8 mouse cellular contexts compared by ENCODE assay signal in the genomic region with DNA sequence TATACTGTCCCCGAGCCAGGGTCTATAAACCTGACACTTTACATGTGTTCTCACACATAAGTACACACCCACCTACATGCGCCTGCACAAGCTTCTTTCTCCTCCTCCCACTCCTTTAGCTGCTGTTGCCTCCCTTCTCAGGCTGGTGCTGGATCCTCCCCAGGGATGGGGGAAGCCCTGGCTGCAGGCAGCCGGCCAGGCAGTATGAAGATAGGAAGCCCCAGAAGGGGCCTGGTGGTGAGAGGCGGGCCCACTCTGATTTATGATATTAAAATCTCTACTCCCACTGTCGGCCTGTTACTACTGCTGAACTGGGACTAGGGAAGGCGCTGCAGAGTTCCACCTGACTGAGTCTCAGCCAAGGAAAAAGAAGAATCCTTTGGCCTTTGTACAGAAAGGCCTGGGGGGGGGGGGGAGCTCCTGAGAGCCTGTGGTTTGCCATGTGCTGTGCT. TPM values are rescaled to one million over a fixed set of nuclear protein-coding genes. Genes with fewer than 3 reads are reported as not detected.
DNase-seq lines count a peak whose midpoint lies in the region; ATAC-seq and TF ChIP-seq lines count a peak whose summit lies in the region.

No protein-coding gene starts in this region.

- peak; percentile 48 for ATAC-seq in lung, embryonic 14.5 days (ENCODE audit: insufficient read depth)
- ATAC-seq in liver, embryonic 12.5 days, result peak; percentile 2; the same call in 1 of the 2 replicates
- peak; percentile 31 for ATAC-seq in stomach, embryonic 16.5 days (ENCODE audit: insufficient read depth, low FRiP score)
- ATAC-seq in megakaryocyte-erythroid progenitor cell, adult 5-6 weeks (replicated peaks; ENCODE audit: low FRiP score, low TSS enrichment, poor library complexity, severe bottlenecking), result no peak

- peak overlapping the region; percentile 100 for H3K4me2 ChIP-seq in lung, embryonic 14.5 days
- H3K4me2 ChIP-seq in liver, embryonic 12.5 days, result peak overlapping the region; percentile 95
- H3K4me2 ChIP-seq in stomach, embryonic 16.5 days (ENCODE audit: low read depth, low read length), result peak overlapping the region; percentile 88

- H3K4me1 ChIP-seq in lung, embryonic 14.5 days (ENCODE audit: insufficient read depth), result peaks cover 17% of the 10 kb centered on the region
- peaks cover 93% of the 10 kb centered on the region for H3K4me1 ChIP-seq in liver, embryonic 12.5 days
- peaks cover 41% of the 10 kb centered on the region for H3K4me1 ChIP-seq in stomach, embryonic 16.5 days (ENCODE audit: control insufficient read depth, insufficient read depth, low read length)

- no peak for TF ChIP-seq CTCF in lung, embryonic 14.5 days (IDR thresholded peaks at IDR 0.05; ENCODE audit: low read depth)

- H3K27ac ChIP-seq in lung, embryonic 14.5 days (ENCODE audit: low read depth), result peak overlapping the region; percentile 80
- H3K27ac ChIP-seq in liver, embryonic 12.5 days, result peak overlapping the region; percentile 99
- H3K27ac ChIP-seq in stomach, embryonic 16.5 days (ENCODE audit: low read length), result peak overlapping the region; percentile 93

- peak overlapping the region; percentile 57 for H3K4me3 ChIP-seq in lung, embryonic 14.5 days (ENCODE audit: low read depth, low read length)
- peak overlapping the region; percentile 80 for H3K4me3 ChIP-seq in liver, embryonic 12.5 days
- peak overlapping the region; percentile 62 for H3K4me3 ChIP-seq in stomach, embryonic 16.5 days (replicated peaks; ENCODE audit: low read length)

- 18% methylated on average over 6 of the region's 6 CpGs for WGBS in lung, embryonic 14.5 days
- 22% methylated on average over 6 of the region's 6 CpGs for WGBS in liver, embryonic 12.5 days (ENCODE audit: insufficient replicate concordance)
- 7% methylated on average over 6 of the region's 6 CpGs for WGBS in stomach, embryonic 16.5 days

- peak overlapping the region; percentile 69; the same call in 1 of the 2 replicates for H3K9ac ChIP-seq in lung, embryonic 14.5 days
- peak overlapping the region; percentile 93 for H3K9ac ChIP-seq in liver, embryonic 12.5 days
- H3K9ac ChIP-seq in stomach, embryonic 16.5 days (ENCODE audit: low read length), result peak overlapping the region; percentile 83

- H3K27me3 ChIP-seq in lung, embryonic 14.5 days (ENCODE audit: insufficient read depth, low read length), result peaks cover 27% of the 10 kb centered on the region
- H3K27me3 ChIP-seq in liver, embryonic 12.5 days (replicated peaks), result peaks cover 29% of the 10 kb centered on the region
- peaks cover 8% of the 10 kb centered on the region for H3K27me3 ChIP-seq in stomach, embryonic 16.5 days (ENCODE audit: control insufficient read depth, insufficient read depth, low read length)

- peaks cover 18% of the 10 kb centered on the region for H3K36me3 ChIP-seq in lung, embryonic 14.5 days (ENCODE audit: insufficient read depth)
- H3K36me3 ChIP-seq in liver, embryonic 12.5 days, result peaks cover 38% of the 10 kb centered on the region
- peaks cover 9% of the 10 kb centered on the region; the same call in 1 of the 2 replicates for H3K36me3 ChIP-seq in stomach, embryonic 16.5 days (ENCODE audit: control insufficient read depth, insufficient read depth, low read length)

- DNase-seq in lung, embryonic 14.5 days, result peak; percentile 83
- DNase-seq in lung, postnatal 36 days, result no peak
- peak; percentile 39 to 40 for DNase-seq in heart, adult 9 months (ENCODE audit: low spot score in 2 of 2)
- peak; percentile 72 for DNase-seq in kidney, postnatal 14 days
- no peak for DNase-seq in gastrocnemius, postnatal 25 days

- H3K9me3 ChIP-seq in lung, embryonic 14.5 days (ENCODE audit: low read depth, low read length), result no peaks in the 10 kb centered on the region
- no peaks in the 10 kb centered on the region for H3K9me3 ChIP-seq in liver, embryonic 12.5 days (replicated peaks)
- H3K9me3 ChIP-seq in stomach, embryonic 16.5 days (replicated peaks; ENCODE audit: control insufficient read depth, low read length), result no peaks in the 10 kb centered on the region

RNA-seq across cellular contexts. Expression of gene Wnk4, which starts 1.1 kb away (rescaled TPM):
- 5.3 and 5.8 TPM in 2 replicates for polyA plus RNA-seq in lung, embryonic 14.5 days (2014; fragmentation: Nextera tagmentation; extraction: Ambion mirVana)
- polyA plus RNA-seq in liver, embryonic 12.5 days (2016; fragmentation: Nextera tagmentation; extraction: Ambion mirVana), result 11.3 and 12.3 TPM in 2 replicates
- polyA plus RNA-seq in stomach, embryonic 16.5 days (2015; fragmentation: Nextera tagmentation; extraction: Ambion mirVana), result 23.5 and 28.0 TPM in 2 replicates
- total RNA-seq in megakaryocyte-erythroid progenitor cell, adult 5-6 weeks (2014; fragmentation: Nextera tagmentation), result 0.25 and 1.4 TPM in 2 replicates
- 0.05 and 0.30 TPM in 2 replicates for total RNA-seq in megakaryocyte-erythroid progenitor cell, adult 5-6 weeks (2017)
- total RNA-seq in gastrocnemius, postnatal 25 days (2021), result under 1 TPM in 1 of 2 experiments, not detected in 1; 0.48 TPM

RNA-seq across cellular contexts. Expression of gene Vps25, which starts 5.8 kb away (rescaled TPM):
- polyA plus RNA-seq in lung, embryonic 14.5 days (2014; fragmentation: Nextera tagmentation; extraction: Ambion mirVana), result 132 and 139 TPM in 2 replicates
- 106 TPM in 2 replicates for polyA plus RNA-seq in liver, embryonic 12.5 days (2016; fragmentation: Nextera tagmentation; extraction: Ambion mirVana)
- 133 and 141 TPM in 2 replicates for polyA plus RNA-seq in stomach, embryonic 16.5 days (2015; fragmentation: Nextera tagmentation; extraction: Ambion mirVana)
- 112 and 137 TPM in 2 replicates for total RNA-seq in megakaryocyte-erythroid progenitor cell, adult 5-6 weeks (2014; fragmentation: Nextera tagmentation)
- total RNA-seq in megakaryocyte-erythroid progenitor cell, adult 5-6 weeks (2017), result 44.7 and 71.5 TPM in 2 replicates
- total RNA-seq in gastrocnemius, postnatal 25 days (2021), result 10 to 100 TPM; 31.8 to 36.4 TPM

RNA-seq across cellular contexts. Expression of gene Ramp2, which starts 13.5 kb away (rescaled TPM):
- polyA plus RNA-seq in lung, embryonic 14.5 days (2014; fragmentation: Nextera tagmentation; extraction: Ambion mirVana), result 271 and 276 TPM in 2 replicates
- polyA plus RNA-seq in liver, embryonic 12.5 days (2016; fragmentation: Nextera tagmentation; extraction: Ambion mirVana), result 32.6 and 33.5 TPM in 2 replicates
- polyA plus RNA-seq in stomach, embryonic 16.5 days (2015; fragmentation: Nextera tagmentation; extraction: Ambion mirVana), result 95.8 and 106 TPM in 2 replicates
- not detected in 2 replicates for total RNA-seq in megakaryocyte-erythroid progenitor cell, adult 5-6 weeks (2014; fragmentation: Nextera tagmentation)
- total RNA-seq in megakaryocyte-erythroid progenitor cell, adult 5-6 weeks (2017), result not detected in 2 replicates
- 10 to 100 TPM; 31.8 to 51.8 TPM for total RNA-seq in gastrocnemius, postnatal 25 days (2021)

RNA-seq across cellular contexts. Expression of gene Cntd1, which starts 19.5 kb away (rescaled TPM):
- 1.0 and 1.9 TPM in 2 replicates for polyA plus RNA-seq in lung, embryonic 14.5 days (2014; fragmentation: Nextera tagmentation; extraction: Ambion mirVana)
- polyA plus RNA-seq in liver, embryonic 12.5 days (2016; fragmentation: Nextera tagmentation; extraction: Ambion mirVana), result 0.74 and 1.3 TPM in 2 replicates
- 0.70 and 1.2 TPM in 2 replicates for polyA plus RNA-seq in stomach, embryonic 16.5 days (2015; fragmentation: Nextera tagmentation; extraction: Ambion mirVana)
- 2.3 and 3.7 TPM in 2 replicates for total RNA-seq in megakaryocyte-erythroid progenitor cell, adult 5-6 weeks (2014; fragmentation: Nextera tagmentation)
- total RNA-seq in megakaryocyte-erythroid progenitor cell, adult 5-6 weeks (2017), result 2.1 and 4.2 TPM in 2 replicates
- under 1 TPM; 0.21 to 0.28 TPM for total RNA-seq in gastrocnemius, postnatal 25 days (2021)

RNA-seq across cellular contexts. Expression of gene Coa3, which starts 19.6 kb away (rescaled TPM):
- 190 and 197 TPM in 2 replicates for polyA plus RNA-seq in lung, embryonic 14.5 days (2014; fragmentation: Nextera tagmentation; extraction: Ambion mirVana)
- polyA plus RNA-seq in liver, embryonic 12.5 days (2016; fragmentation: Nextera tagmentation; extraction: Ambion mirVana), result 144 and 150 TPM in 2 replicates
- polyA plus RNA-seq in stomach, embryonic 16.5 days (2015; fragmentation: Nextera tagmentation; extraction: Ambion mirVana), result 194 and 197 TPM in 2 replicates
- 67.5 and 86.7 TPM in 2 replicates for total RNA-seq in megakaryocyte-erythroid progenitor cell, adult 5-6 weeks (2014; fragmentation: Nextera tagmentation)
- 28.4 and 40.6 TPM in 2 replicates for total RNA-seq in megakaryocyte-erythroid progenitor cell, adult 5-6 weeks (2017)
- 10 to 100 TPM; 67.4 to 68.7 TPM for total RNA-seq in gastrocnemius, postnatal 25 days (2021)

Comparison
In these comparisons a context has a peak if more than half of its experiments do, and no peak if none do; other contexts are left out.
1. DNase-seq: peak in lung, embryonic 14.5 days (single experiment), heart, adult 9 months (2 of 2) and kidney, postnatal 14 days (single experiment); none in lung, postnatal 36 days (single experiment) and gastrocnemius, postnatal 25 days (single experiment).
2. Peak in every context shown above with its lines, with median percentiles within 50 percentile points of each other: H3K27ac ChIP-seq, H3K4me2 ChIP-seq, H3K4me3 ChIP-seq and H3K9ac ChIP-seq.